Mouse (Mus musculus): ENCODE measurements around the gene Ppp2r5c.

Ppp2r5c gene

DNA sequence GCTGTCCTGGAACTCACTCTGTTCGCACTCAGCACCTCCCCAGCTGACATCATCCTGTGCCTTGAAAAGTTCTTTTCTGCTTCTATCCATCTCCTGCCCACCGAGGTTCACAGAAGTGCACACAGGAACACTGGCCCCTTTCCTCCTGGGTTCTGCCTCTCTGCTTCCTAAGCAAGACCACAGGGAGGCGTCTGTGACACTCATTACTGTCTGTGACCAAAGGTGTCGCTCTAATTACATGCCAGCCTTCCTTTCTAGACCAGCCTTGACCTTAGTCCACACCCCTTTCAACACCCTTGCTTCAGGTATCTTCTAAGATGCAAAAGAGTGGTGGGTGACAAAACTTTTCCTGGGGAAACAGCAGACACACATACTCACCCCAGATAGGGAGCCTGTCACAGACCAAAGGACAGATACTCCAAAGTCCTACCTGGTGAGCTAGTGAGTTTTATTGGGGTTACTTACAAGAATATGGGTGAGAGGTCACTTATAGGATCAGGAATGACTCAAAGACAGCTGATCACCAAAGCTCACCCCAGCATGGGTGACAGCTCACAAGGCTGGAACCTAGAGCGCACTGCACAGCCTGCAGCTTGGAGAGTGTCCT is 8.4 kb upstream of the Ppp2r5c start:
- in situ Hi-C loops (cut with MboI, MseI): no loop called here

DNA sequence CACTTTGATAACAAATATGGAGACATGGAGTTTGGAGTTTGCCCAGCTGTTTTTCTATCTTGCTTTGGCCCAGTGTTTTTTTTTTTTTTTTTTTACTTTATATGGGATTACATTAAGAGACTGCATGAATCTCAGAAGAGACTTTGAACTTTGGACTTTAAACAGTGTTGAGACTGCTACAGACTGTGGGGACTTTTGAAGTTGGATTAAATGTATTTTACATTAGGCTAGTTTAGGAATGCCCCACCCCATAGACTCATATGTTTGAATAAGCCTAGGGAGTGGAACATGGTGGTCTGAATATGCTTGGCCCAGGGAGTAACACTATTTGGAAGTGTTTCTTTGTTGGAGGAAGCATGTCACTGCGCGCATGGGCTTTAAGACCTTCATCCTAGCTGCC is 4.7 kb upstream of the Ppp2r5c start:
- in situ Hi-C loops (cut with MboI, MseI): loop anchor here (10.0 kb wide), 1 partner anchor 153 kb away; no protein-coding TSS in a partner anchor

DNA sequence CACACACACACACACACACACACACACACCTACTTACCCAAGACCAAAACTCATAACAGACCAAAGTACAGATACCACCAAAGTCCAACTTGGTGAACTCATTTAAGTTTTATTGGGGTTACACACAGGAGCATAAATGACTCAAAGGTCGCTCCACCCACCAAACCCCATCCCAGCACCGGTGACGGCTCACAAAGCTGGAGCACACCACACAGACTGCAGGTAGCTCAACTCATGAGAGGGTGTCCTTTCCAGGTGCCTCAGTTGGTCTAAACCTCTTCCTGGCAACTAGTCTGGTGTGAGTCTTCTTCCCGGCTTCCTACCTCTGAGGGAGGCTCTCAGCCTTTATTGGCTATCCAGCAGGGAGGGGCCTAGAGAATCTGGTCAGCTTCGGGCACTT is 2.4 kb upstream of the Ppp2r5c start:
- in situ Hi-C loops (cut with MboI, MseI): loop anchor here (10.0 kb wide), 1 partner anchor 150 kb away; no protein-coding TSS in a partner anchor

GRCm38 (mm10) chr12:110445775-110446174 is 1.1 kb upstream of the Ppp2r5c start:
- in situ Hi-C loops (cut with MboI, MseI): loop anchor here (10.0 kb wide), 1 partner anchor 149 kb away; no protein-coding TSS in a partner anchor

- in situ Hi-C loops (cut with MboI, MseI): loop anchor here (10.0 kb wide), 1 partner anchor 147 kb away; no protein-coding TSS in a partner anchor
Measured at GRCm38 (mm10) chr12:110447306-110447705, 386 bp downstream of the Ppp2r5c start.

- in situ Hi-C loops (cut with MboI, MseI): loop anchor here (10.0 kb wide), 1 partner anchor 146 kb away; no protein-coding TSS in a partner anchor
Measured at GRCm38 (mm10) chr12:110448767-110449166, 1.8 kb downstream of the Ppp2r5c start.

- in situ Hi-C loops (cut with MboI, MseI): no loop called here
Measured at GRCm38 (mm10) chr12:110454223-110454622, 7.3 kb downstream of the Ppp2r5c start.

GRCm38 (mm10) chr12:110456024-110456423 is 9.1 kb downstream of the Ppp2r5c start:
- in situ Hi-C loops (cut with MboI, MseI): no loop called here

GRCm38 (mm10) chr12:110458667-110459066 is 11.7 kb downstream of the Ppp2r5c start:
- in situ Hi-C loops (cut with MboI, MseI): no loop called here

GRCm38 (mm10) chr12:110460418-110461300 is 13.7 kb downstream of the Ppp2r5c start:
- in situ Hi-C loops (cut with MboI, MseI): no loop called here

DNA sequence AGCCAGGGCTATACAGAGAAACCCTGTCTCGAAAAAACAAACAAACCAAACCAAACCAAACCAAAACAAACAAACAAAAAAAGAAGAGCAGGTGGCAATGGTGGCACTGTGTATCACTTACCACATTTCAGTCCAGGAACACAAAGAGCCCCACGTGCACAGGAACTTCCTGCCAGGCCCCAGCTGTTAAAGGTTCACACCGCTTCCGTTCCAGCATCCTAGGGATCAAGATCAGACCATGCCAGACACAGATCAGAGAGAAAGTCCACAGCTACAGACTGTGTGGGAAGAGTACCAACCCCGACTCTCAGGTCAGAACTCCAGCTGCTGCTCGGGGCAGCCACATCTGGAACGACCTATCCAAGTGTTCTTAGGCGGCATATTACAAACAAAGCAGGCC is 16.8 kb downstream of the Ppp2r5c start:
- in situ Hi-C loops (cut with MboI, MseI): no loop called here

DNA sequence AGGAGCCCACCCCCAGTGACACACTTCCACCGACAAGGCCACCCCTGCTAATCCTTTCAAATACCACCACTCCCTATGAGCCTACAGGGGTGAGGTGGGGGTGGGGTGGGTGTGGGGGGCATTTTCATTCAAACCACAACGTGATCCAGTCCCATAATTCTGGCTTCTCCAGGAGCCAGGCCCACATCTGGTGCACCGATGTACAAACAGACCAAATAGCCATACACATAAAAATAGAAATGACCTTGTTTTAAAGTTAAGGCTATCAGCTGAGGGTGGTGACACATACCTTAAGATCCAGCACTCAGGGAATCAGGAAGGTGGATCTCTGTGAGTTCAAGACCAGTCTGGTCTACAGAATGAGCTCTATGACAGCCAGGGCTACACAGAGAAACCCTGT is 24.5 kb downstream of the Ppp2r5c start:
- in situ Hi-C loops (cut with MboI, MseI): no loop called here

DNA sequence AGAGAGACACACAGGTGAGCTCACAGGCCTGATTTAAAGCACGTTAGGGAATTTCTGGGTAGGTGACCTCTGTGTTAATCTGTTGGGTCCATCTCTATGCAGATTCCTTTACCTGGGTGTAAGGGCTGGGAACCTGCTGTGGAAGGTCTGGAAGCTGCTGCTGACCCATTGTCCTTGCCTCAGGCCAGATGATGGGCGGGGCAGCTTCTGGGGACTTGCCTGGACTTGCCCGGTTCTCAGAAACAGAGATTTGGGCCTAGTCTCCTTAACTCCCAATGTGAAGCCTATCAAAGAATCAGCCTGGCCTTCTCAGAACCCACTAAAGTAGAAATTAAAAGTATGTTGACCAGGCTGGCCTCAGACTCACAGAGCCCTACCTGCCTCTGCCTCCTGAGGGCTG is 25.3 kb downstream of the Ppp2r5c start:
- in situ Hi-C loops (cut with MboI, MseI): no loop called here

GRCm38 (mm10) chr12:110474497-110474896 is 27.6 kb downstream of the Ppp2r5c start:
- in situ Hi-C loops (cut with MboI, MseI): no loop called here

DNA sequence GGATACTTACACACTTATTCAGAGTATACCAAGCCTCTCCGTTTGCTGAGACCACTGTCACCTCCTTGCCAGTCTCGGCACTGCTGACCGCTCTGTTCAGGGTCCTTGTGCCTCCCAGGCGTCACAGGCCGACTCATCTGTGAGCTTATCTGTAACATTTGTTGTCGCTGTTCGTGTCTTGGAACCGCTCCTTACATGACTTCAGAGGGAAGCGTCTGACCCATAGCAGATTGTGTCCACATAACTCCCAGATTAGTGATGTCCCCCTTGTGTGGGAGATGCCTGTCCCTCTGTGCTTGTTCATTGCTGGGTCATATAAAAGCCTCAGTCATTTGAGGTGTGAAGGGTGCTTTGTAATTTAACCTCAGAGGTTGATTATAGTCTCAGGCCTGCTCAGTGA is 29.6 kb downstream of the Ppp2r5c start:
- in situ Hi-C loops (cut with MboI, MseI): loop anchor here (25.0 kb wide), 1 partner anchor 1839 kb away; no protein-coding TSS in a partner anchor

DNA sequence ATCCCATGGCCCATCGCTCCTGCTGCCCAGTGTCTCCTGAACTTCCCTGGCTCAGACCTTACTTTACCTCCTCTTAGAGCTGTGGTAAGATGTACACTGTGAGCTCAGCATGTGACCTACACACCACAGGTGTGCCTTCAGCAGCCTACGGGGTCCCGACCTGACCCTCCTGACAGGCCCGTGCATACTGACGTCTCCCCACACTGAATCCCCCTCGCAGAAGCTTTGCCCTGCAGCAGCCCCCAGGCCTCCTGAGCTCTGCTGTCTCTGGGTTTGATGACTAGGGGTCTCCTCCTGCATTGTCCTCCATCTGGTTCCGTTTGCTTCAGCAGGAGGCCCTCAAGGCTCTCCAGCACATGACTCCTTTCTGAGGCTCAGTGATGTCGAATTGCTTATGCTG is 31.0 kb downstream of the Ppp2r5c start:
- in situ Hi-C loops (cut with MboI, MseI): loop anchor here (25.0 kb wide), 1 partner anchor 1841 kb away; no protein-coding TSS in a partner anchor

GRCm38 (mm10) chr12:110478601-110479008 is 31.7 kb downstream of the Ppp2r5c start:
- in situ Hi-C loops (cut with MboI, MseI): loop anchor here (25.0 kb wide), 1 partner anchor 1841 kb away; no protein-coding TSS in a partner anchor

DNA sequence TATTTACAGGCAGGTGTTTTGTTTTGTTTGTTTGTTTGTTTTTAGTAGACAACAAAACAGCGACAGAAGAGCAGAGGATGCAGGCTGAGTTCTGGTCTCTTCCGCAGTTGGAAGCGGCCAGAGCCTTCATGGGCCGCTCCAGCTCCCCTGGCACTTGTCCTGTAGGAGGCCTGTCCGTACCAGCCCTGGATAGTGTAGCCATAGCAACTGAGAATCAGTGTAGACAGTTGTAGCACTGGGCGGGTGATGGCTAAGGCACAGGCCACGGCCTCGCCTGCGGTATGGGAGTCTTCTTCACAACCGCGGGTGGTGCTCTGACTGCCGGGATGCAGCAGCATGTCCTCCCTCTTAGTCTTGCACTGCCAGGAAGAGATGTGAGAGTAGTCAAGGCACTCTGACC is 32.3 kb downstream of the Ppp2r5c start:
- in situ Hi-C loops (cut with MboI, MseI): loop anchor here (25.0 kb wide), 1 partner anchor 1842 kb away; no protein-coding TSS in a partner anchor

DNA sequence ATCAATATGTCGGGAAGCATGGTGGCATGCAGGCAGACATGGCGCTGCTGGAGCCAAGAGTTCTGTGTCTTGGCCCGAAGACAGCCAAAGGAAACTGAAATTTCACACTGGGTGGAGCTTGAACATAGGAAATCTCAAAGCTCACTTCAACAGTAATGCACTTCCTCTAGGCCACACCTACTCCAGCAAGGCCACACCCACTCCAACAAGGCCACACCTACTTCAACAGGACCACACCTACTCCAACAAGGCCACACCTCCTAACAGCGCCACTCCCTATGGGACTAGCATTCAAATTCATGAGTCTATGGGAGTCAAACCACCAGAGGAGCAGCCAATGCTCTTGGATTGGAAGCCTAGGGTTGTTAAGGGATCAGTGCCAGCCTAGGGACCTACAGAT is 33.8 kb downstream of the Ppp2r5c start:
- in situ Hi-C loops (cut with MboI, MseI): loop anchor here (10.0 to 25.0 kb wide), 2 partner anchors 364 to 1843 kb away; partner anchors contain the start of gene Mok

- in situ Hi-C loops (cut with MboI, MseI): loop anchor here (10.0 to 25.0 kb wide), 2 partner anchors 361 to 1846 kb away; partner anchors contain the start of gene Mok
Measured at GRCm38 (mm10) chr12:110483761-110484160, 36.8 kb downstream of the Ppp2r5c start.

GRCm38 (mm10) chr12:110484824-110485584 is 38.1 kb downstream of the Ppp2r5c start:
- in situ Hi-C loops (cut with MboI, MseI): loop anchor here (10.0 to 25.0 kb wide), 2 partner anchors 360 to 1848 kb away; partner anchors contain the start of gene Mok
